Mouse (Mus musculus): ENCODE data around the gene Atn1. TPM values are rescaled to one million over a fixed set of nuclear protein-coding genes. Genes with fewer than 3 reads are reported as not detected.

Atn1 gene
- polyA plus RNA-seq, 1 experiment from 2014 or later = 9.4 TPM

DNA sequence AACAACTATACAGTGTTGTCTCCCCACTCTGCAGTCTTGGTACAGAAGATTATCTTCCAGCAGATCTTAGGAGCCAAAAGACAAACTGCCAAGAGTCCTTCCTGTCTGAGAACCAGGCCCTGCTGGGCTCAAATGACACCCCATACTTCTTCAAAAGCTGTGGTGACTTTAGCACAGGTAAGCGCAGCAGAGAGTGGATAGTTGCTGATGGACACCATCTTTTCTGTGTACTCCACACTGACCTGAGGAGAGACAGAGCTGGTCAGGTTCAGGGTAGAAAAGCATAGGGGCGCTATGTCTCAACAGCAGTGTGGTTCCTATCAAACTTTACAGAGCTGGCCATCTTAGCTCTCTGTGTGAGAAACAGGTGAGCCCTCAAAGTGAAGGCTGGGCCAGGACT lies 51.9 kb downstream of the Atn1 start:
- Histone ChIP-seq H3K36me3 (peaks cover 90% of the 10 kb centered on the region), H3K4me1 (peaks cover 29% of the 10 kb centered on the region), H3K9ac (no peak overlapping the region), H3K4me3 (no peak overlapping the region), H3K27me3 (replicated peaks) (no peaks in the 10 kb centered on the region), H3K4me2 (no peak overlapping the region), H3K9me3 (no peaks in the 10 kb centered on the region), H3K27ac (replicated peaks) (no peak overlapping the region)
- WGBS = 92% methylated on average over 2 of the region's 2 CpGs
- ATAC-seq (ENCODE audit: extremely low read depth, insufficient number of reproducible peaks, low FRiP score, low TSS enrichment) = no peak

DNA sequence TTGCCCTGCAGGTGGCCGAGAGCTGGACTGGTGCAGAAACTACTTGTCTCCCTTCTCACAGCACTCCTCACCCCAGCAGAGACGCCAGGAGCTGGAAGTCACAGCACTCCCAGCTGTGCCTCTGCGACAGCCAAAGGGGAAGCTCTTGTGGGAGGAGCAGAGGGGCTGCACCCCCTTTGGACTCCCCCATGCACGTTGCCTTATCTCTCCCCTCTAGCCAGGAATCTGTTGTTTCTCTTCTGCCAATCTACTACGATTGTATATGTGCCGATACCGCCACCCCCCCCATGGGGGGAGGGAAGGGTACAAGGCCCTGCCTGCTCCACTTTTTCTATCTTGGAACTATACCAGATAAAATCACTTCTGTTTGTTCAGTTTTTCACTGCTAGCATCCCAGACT lies 52.5 kb downstream of the Atn1 start:
- Histone ChIP-seq H3K27me3 (replicated peaks) (no peaks in the 10 kb centered on the region), H3K36me3 (peaks cover 94% of the 10 kb centered on the region), H3K9ac (no peak overlapping the region), H3K4me2 (no peak overlapping the region), H3K4me3 (no peak overlapping the region), H3K9me3 (no peaks in the 10 kb centered on the region), H3K4me1 (peaks cover 23% of the 10 kb centered on the region), H3K27ac (replicated peaks) (no peak overlapping the region)
- WGBS = 58% methylated on average over 7 of the region's 7 CpGs
- no peak for ATAC-seq (ENCODE audit: extremely low read depth, insufficient number of reproducible peaks, low FRiP score, low TSS enrichment)

DNA sequence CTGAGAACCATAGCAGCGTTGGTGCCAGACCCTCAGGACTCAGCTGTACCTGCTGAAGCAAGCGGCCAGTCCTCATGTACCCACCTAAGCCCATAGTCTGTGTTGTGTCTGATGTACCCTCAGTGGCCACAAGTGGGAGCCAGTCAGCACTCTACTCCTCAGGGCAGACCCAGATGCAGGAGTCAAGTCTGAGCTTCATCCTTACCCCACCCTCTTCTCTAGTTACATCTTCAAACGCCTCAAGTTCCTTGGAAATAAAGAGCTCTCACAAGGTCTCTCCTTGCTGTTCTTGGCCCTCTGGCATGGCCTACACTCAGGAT lies 53.6 kb downstream of the Atn1 start:
- Histone ChIP-seq H3K4me3 (no peak overlapping the region), H3K27me3 (replicated peaks) (no peaks in the 10 kb centered on the region), H3K9me3 (no peaks in the 10 kb centered on the region), H3K27ac (replicated peaks) (no peak overlapping the region), H3K9ac (no peak overlapping the region), H3K4me1 (peaks cover 23% of the 10 kb centered on the region), H3K4me2 (no peak overlapping the region), H3K36me3 (peaks cover 93% of the 10 kb centered on the region)
- 46% methylated on average over 3 of the region's 3 CpGs for WGBS
- ATAC-seq (ENCODE audit: extremely low read depth, insufficient number of reproducible peaks, low FRiP score, low TSS enrichment) = no peak

DNA sequence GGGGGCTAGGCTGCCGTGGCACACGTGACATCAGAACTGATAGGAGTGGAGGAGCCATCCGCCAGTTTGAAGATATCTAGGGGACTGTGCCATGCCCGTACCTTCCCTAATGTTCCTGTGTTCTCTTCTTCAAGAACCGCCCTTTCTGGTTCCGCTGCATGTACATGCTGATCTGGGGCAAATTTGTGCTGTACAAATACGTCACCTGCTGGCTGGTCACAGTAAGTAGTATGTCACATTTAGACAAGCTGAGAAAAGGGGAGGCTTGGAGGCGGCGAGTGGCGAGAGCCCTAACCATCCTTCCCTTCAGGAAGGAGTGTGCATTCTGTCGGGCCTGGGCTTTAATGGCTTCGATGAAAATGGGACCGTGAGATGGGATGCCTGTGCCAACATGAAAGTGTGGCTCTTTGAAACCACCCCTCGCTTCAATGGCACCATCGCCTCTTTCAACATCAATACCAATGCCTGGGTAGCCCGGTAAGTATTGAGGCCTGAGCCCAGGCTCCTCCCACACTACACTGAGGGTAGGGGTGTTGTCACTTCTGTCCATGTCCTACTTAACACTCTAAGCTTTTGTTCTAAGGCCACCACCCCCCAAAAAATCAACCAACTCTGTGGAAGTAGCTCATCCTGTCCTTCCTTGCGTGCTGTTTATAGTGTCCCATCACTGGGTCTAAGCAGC lies 54.1 kb downstream of the Atn1 start:
- 88% methylated on average over 17 of the region's 17 CpGs for whole genome bisulfite sequencing
- no peak for ATAC-seq (ENCODE audit: extremely low read depth, insufficient number of reproducible peaks, low FRiP score, low TSS enrichment)
- no peak overlapping the region for H3K4me3 ChIP-seq
- H3K4me1 ChIP-seq = peaks cover 23% of the 10 kb centered on the region
- no peaks in the 10 kb centered on the region for H3K9me3 ChIP-seq
- H3K27ac ChIP-seq (replicated peaks) = no peak overlapping the region
- H3K4me2 ChIP-seq = no peak overlapping the region
- no peak overlapping the region for H3K9ac ChIP-seq
- H3K27me3 ChIP-seq (replicated peaks) = no peaks in the 10 kb centered on the region
- H3K36me3 ChIP-seq = peaks cover 90% of the 10 kb centered on the region

DNA sequence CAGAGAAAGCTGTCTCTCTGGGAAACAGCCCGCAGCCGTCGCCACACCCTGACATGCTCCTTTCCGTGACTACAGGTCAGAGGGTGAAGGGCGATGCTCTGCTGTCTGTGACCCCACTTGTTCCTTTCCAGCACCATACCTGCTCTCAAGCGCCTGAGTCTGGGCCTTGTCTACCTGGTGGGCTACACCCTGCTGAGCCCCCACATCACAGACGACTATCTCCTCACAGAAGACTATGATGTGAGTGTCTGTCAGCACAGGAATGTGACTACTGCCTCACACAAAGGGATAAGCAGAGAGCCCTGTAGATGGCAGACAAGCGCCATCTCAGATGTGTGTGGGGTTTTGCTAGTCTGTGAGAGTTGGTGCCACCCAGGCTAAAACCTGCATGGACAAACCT lies 55.0 kb downstream of the Atn1 start:
- H3K27me3 ChIP-seq (replicated peaks) = no peaks in the 10 kb centered on the region
- no peak overlapping the region for H3K4me2 ChIP-seq
- no peaks in the 10 kb centered on the region for H3K9me3 ChIP-seq
- H3K27ac ChIP-seq (replicated peaks) = no peak overlapping the region; the same call in 1 of the 2 replicates
- ATAC-seq (ENCODE audit: extremely low read depth, insufficient number of reproducible peaks, low FRiP score, low TSS enrichment) = no peak
- H3K4me1 ChIP-seq = peaks cover 21% of the 10 kb centered on the region
- 71% methylated on average over 8 of the region's 8 CpGs for WGBS
- no peak overlapping the region for H3K9ac ChIP-seq
- H3K4me3 ChIP-seq = no peak overlapping the region
- H3K36me3 ChIP-seq = peaks cover 83% of the 10 kb centered on the region

DNA sequence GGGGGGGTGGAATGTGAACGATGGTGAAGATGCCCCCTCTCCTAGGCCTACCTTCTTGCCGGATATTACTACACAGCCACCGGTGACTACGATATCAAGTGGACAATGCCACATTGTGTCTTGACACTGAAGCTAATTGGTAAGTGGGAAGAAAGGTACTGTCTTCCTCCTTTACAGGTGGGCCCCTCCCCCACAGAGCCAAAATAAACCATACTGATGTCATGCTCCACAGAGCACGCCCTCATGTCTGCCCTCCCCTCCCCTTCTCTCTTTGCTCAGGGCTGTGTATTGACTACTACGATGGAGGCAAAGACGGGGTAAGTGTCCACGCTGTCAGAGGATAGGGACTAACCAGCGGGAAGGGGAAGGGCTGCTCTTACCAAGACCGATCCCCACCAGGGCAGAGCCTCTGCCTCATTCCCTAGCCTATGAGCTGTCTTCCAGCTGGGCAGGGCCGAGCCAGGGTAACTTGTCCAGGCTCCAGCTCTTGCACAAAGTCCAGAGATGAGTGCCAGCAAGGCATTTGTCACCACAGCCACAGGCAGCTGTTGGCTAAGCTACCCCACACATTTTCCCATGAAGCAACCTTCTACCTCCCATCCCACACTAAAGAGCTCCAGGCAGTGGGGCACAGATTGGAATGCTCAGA lies 56.2 kb downstream of the Atn1 start:
- Histone ChIP-seq H3K36me3 (peaks cover 73% of the 10 kb centered on the region), H3K9me3 (no peaks in the 10 kb centered on the region), H3K4me2 (no peak overlapping the region), H3K9ac (no peak overlapping the region), H3K4me1 (peaks cover 19% of the 10 kb centered on the region), H3K27me3 (replicated peaks) (no peaks in the 10 kb centered on the region), H3K27ac (replicated peaks) (no peak overlapping the region; the same call in 1 of the 2 replicates), H3K4me3 (no peak overlapping the region)
- no peak for ATAC-seq (ENCODE audit: extremely low read depth, insufficient number of reproducible peaks, low FRiP score, low TSS enrichment)
- WGBS = 77% methylated on average over 11 of the region's 11 CpGs

DNA sequence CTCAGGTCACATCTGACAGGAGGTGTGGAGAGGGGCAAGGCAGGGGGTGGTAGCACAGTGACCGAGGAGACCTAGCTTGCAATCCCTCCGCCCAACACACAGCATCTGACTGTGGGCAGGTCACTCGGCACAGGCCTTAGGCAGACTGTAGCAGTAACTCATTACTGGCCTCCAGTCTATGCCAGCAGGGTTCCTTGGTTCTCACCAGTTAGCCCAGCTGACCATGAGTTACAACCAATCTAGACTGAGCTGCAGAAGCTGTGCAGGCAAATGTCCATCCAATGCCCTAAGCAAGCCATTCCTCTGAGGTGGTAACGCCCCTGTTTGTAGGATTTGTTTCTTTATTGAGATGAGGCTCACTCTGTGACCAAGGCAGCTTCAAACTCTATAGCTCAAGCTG lies 57.0 kb downstream of the Atn1 start:
- no peak for ATAC-seq (ENCODE audit: extremely low read depth, insufficient number of reproducible peaks, low FRiP score, low TSS enrichment)

DNA sequence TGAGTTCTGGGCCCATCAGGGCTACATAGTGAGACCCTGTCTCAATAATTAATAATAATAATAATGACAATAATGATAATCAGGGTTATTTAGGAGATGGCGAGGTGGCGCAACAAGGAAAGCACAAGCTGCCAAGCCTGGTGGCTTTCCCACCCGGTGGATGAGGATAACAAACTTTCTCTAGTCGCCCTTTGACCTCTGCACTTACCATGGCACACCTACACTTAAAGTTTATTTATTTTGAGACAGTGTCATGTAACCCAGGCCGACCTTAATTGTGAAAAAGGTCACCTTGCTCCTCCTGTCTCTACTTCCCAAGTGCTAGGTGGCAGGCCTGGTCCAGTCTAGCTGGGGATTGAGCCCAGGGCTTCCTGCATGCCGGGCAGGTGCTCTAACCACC lies 57.6 kb downstream of the Atn1 start:
- no peaks in the 10 kb centered on the region for H3K9me3 ChIP-seq
- H3K4me2 ChIP-seq = no peak overlapping the region
- ATAC-seq (ENCODE audit: extremely low read depth, insufficient number of reproducible peaks, low FRiP score, low TSS enrichment) = no peak
- no peak overlapping the region for H3K4me3 ChIP-seq
- H3K9ac ChIP-seq = no peak overlapping the region
- peaks cover 30% of the 10 kb centered on the region for H3K4me1 ChIP-seq
- WGBS = 78% methylated on average over 6 of the region's 6 CpGs
- peaks cover 59% of the 10 kb centered on the region for H3K36me3 ChIP-seq
- H3K27ac ChIP-seq (replicated peaks) = no peak overlapping the region
- H3K27me3 ChIP-seq (replicated peaks) = no peaks in the 10 kb centered on the region

More for the DNA sequence above, 57.0 kb downstream of the Atn1 start:
- Histone ChIP-seq H3K27ac (replicated peaks) (no peak overlapping the region; the same call in 1 of the 2 replicates), H3K9me3 (no peaks in the 10 kb centered on the region), H3K4me2 (no peak overlapping the region), H3K9ac (no peak overlapping the region), H3K4me3 (no peak overlapping the region), H3K4me1 (peaks cover 24% of the 10 kb centered on the region), H3K36me3 (peaks cover 65% of the 10 kb centered on the region), H3K27me3 (replicated peaks) (no peaks in the 10 kb centered on the region)
- WGBS = 86% methylated on average over 4 of the region's 4 CpGs

DNA sequence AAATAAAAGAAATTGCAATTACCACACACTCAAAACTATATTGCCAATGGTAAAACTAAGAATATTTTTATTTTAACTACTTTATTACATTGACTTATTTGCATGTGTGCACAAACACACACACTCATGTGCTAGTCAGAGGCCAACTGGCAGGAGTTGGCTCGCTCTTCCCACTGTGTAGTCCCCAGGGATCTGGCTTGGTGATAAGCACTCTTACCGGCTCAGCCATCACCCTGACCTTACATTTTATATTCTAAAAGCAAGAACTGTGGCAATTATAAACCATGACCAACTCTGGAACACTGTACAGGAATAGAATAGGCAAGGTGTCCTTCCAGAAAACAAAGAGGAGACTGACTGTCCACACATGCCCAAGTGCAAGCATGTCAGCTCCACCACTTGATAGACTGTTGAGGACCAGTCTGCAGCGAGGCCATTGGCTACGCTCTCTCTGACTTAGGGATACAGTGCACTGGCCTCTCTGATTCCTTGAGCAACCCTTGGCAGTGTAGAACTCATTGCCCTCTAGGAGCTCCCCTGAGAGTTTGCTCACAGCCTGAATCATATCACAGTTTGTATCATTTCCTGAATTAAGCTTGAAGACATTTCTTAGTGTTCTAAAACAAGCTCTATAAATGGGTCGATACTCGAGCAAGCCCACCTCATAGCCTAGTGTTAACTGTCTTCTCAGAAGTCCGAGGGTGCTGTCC lies 59.7 kb downstream of the Atn1 start:
- ATAC-seq (ENCODE audit: extremely low read depth, insufficient number of reproducible peaks, low FRiP score, low TSS enrichment) = no peak
- H3K4me3 ChIP-seq = no peak overlapping the region
- H3K27me3 ChIP-seq (replicated peaks) = no peaks in the 10 kb centered on the region
- no peak overlapping the region for H3K27ac ChIP-seq (replicated peaks)
- H3K9me3 ChIP-seq = no peaks in the 10 kb centered on the region
- 79% methylated on average over 7 of the region's 7 CpGs for WGBS
- H3K4me1 ChIP-seq = peaks cover 38% of the 10 kb centered on the region
- H3K36me3 ChIP-seq = peaks cover 38% of the 10 kb centered on the region
- H3K9ac ChIP-seq = no peak overlapping the region
- H3K4me2 ChIP-seq = no peak overlapping the region

DNA sequence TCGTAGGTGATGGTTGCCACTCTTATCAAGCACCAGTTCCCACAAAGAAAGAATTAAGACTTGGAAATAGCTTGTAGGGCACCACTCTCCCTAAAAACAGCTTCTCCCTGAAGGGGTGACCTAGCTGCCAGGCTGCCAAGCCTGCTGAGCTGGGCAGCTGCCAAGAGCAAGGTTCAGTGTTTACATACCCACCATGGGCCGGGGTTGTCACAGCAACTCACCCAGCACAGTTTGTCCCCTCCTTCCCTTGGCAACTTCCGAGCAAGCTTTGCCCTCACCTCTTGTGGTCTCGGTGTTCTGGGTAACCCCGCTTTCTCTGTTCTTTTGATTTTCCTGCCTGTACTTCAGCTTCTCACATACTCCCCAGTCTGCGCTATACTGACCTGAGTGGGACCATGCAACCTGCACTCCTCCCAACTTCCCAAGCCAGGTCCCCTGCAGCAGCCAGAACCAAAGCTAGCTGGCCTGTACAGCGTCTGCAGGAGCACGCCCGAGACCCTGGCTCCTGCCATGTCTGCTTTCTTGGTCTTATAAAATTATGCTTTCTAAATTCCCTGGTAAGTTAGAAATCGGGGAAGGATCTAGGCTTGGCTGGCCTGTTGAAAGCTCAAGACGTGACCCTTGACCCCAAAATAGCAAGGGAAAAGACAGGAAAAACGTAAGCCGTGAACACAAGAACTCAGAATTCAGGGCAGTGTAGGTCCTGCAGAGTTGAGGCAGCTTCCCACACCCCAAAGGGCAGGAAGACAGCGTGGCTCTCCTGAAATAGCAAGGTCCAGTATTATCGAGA lies 62.0 kb downstream of the Atn1 start:
- WGBS = 74% methylated on average over 15 of the region's 15 CpGs

More for the DNA sequence above, 62.0 kb downstream of the Atn1 start:
- Histone ChIP-seq H3K4me3 (no peak overlapping the region), H3K9me3 (no peaks in the 10 kb centered on the region), H3K4me1 (peaks cover 19% of the 10 kb centered on the region), H3K9ac (0 out of 2 replicates have a peak overlapping the region, but pooled peaks have one; percentile 21), H3K27me3 (replicated peaks) (no peaks in the 10 kb centered on the region), H3K27ac (replicated peaks) (peak overlapping the region; percentile 53), H3K36me3 (peaks cover 16% of the 10 kb centered on the region), H3K4me2 (no peak overlapping the region)
- ATAC-seq (ENCODE audit: extremely low read depth, insufficient number of reproducible peaks, low FRiP score, low TSS enrichment) = peak; percentile 29; the same call in 1 of the 2 replicates

Measured in heart, embryonic 13.5 days (tissue).